Mouse (Mus musculus) central nervous system, embryonic 11.5 days (tissue): ENCODE data around the gene Hsd17b2. TPM values are rescaled to one million over a fixed set of nuclear protein-coding genes. Genes with fewer than 3 reads are reported as not detected.

ENCODE experiments used
- polyA plus RNA-seq: library from polyadenylated mRNA; depleted of rRNA; stranded (reverse); fragments of >200 nt; gene quantifications from 2 replicates; pipeline ENCODE4 v1.2.3, GENCODE M21; 2012; rRNA removed

Hsd17b2 gene
- 0.52 and 1.0 TPM in 2 replicates for polyA plus RNA-seq

DNA sequence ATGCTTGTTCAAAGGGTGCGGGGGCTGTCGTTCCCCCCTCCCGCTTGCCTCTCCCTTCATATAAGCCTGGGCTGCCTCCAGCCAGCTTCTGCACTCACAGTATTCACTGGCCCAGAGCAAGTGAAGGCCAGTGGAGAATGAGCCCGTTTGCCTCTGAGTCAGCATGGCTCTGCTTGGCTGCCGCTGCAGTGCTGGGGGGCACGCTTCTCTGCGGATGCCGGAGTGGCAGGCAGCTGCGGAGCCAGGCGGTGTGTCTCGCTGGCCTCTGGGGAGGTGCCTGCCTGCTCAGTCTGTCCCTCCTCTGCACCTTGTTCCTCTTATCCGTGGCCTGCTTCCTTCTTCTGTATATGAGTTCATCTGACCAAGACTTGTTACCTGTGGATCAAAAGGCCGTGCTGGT is at the start of gene Hsd17b2:
Gene Hsd17b2, plus strand, starts transcription at position 46 of the 400 bp plus-strand sequence.

DNA sequence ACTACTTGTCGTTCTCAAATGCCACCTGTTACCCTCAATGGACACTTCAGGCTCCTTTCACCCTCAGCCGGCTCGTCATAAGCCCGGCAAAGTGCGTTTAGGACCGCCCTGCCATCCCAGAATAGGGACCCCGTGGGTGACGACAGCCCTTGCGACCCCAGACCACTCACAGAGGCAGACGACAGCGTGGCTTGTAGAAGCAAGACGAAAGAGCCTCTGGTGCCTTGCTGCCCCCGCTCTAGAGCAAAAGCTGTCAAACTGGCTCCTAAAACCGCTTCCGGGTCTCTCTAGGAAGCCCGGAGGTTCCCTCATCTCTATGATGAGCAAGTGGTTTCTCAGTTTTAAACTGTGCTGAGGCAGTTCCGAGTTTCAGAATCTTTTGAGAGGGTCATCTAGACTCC is 28.3 kb upstream of the Hsd17b2 start, which contains the start of gene Sdr42e1:
Gene Sdr42e1, minus strand, starts transcription at position 260 of the 401 bp plus-strand sequence.

GRCm38 (mm10) chr8:117801443-117802298 is 100.0 kb downstream of the Hsd17b2 start, which contains the start of gene Mphosph6:
TSS of gene Mphosph6 (minus strand) at chr8:117801943.

Other genes starting within 250 kb of the Hsd17b2 start
- gene Plcg2, start 203.6 kb upstream of the Hsd17b2 start, polyA plus RNA-seq, result 1.9 and 2.4 TPM in 2 replicates
- 0.72 and 0.94 TPM in 2 replicates for gene Sdr42e1, start 28.2 kb upstream of the Hsd17b2 start, polyA plus RNA-seq
- gene Mphosph6, start 100.0 kb downstream of the Hsd17b2 start, polyA plus RNA-seq, result 47.9 and 60.1 TPM in 2 replicates